Mouse (Mus musculus) thymus, adult 18-20 months (tissue): ENCODE results near the gene Igdcc4.
A peak's percentile ranks its signal among the peaks of the same experiment; 100 is the strongest.

Experiments used
- DNase-seq, 2 experiments: peaks; one replicate each; pipeline ENCODE4 v3.0.0; 2022; ENCODE audit warnings: mixed read lengths in 2 of 2

Igdcc4 gene

DNA sequence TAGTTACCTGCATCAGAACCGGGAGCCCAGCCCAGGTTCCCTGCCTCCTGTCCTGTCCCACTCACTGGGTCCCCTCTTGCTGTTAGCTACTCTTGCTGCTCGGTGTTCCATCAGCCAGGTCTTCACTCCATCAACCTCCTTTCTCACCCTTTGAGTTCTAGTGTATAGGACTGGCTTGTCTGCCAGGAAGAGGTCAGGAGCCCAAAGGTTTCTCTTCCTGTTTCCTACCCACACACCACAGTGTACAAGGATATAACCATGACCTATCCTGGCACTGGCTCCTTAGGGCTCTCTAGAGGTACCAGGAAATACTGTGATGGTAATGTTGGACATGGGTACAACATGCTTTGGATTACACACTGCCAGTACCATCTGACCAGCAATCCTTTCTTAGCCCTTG lies 12.4 kb downstream of the Igdcc4 start:
- DNase-seq: no peak

DNA sequence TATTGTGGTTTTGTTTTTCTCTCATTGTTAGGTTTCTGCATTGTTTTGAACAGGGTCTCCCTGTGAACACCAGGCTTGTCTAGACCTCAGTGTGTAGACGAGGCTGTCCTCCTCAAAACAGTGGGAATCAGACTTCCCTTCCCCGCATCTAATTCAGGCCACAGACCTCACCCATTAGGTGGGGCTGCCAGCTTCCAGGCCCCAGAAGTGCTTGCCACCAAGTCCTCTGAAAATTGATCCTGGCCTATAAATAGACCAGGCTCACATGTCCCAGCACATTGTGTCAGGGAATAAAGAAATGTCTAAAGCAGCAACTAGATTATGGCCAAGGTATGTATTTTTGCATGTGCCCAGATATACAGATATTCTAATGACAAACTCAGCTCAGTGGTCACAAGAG lies 14.6 kb downstream of the Igdcc4 start:
- no peak for DNase-seq

DNA sequence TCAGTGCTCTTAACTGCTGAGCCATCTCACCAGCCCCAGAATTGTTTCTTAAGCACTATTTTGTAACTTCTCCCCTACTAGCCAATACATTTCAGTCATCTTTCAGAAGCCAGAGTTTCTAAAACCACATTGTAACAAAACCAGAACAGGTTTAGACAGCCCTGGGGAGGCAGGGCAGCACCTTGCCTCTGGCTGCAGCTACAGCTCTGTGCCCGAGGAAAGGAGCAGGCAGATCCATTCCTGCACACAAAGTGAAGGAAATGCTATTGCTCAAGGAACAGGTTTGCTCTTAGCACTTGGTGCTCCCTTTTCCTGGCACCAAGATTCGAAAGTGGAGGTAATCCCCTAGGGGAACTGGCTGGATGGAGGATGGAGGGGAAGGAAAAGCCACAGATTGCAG lies 16.2 kb downstream of the Igdcc4 start:
- DNase-seq: no peak

DNA sequence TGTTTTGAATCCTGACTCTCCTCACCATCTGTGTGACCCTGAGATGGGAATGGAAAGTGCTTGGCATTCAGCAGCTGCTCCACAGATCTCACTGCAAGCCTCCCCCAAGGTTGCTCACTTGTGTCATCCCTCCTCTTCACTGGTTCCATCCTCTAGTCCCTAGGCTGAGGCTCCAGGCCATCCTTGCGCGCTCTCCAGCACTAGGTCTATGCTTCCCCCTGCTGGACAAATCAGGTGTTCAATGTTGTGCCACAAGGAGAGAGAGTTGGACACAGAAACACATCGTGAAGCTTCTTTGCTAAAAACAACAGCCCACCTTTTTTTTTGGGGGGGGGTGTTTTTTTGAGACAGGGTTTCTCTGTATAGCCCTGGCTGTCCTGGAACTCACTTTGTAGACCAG lies 19.6 kb downstream of the Igdcc4 start:
- no peak for DNase-seq

DNA sequence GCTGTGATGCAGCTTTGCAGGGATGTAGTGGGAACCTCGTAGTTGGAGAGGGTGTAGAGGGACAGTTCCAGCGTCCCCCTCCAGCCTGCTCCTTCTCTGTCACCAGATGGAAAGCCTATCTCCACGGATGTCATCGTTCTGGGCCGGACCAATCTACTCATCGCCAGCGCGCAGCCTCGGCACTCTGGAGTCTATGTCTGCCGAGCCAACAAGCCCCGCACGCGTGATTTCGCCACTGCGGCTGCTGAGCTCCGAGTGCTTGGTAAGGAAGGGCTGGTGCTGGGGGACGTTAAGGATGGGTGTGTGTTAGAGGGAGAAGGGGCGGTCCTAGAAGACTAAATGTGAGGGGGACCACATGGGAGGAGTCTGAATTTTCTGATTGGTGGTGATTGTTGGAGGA lies 21.3 kb downstream of the Igdcc4 start:
- no peak for DNase-seq

DNA sequence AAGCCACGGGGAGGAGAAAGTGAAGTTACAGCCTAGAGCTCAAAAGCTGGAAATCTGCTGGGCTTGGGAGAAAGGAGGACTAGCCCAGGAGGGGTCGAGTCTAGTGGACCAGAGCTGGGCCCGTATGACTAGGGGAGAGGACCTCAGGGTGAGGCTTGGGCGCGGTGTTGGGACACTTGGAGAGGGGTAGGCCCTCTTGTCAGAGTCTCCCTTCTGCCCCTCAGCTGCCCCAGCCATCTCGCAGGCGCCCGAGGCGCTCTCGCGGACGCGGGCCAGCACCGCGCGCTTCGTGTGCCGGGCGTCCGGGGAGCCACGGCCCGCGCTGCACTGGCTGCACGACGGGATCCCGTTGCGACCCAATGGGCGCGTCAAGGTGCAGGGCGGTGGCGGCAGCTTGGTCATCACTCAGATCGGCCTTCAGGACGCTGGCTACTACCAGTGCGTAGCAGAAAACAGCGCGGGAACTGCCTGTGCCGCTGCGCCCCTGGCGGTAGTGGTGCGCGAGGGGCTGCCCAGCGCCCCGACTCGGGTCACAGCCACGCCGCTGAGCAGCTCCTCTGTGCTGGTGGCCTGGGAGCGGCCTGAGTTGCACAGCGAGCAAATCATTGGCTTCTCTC lies 22.4 kb downstream of the Igdcc4 start:
- no peak for DNase-seq

DNA sequence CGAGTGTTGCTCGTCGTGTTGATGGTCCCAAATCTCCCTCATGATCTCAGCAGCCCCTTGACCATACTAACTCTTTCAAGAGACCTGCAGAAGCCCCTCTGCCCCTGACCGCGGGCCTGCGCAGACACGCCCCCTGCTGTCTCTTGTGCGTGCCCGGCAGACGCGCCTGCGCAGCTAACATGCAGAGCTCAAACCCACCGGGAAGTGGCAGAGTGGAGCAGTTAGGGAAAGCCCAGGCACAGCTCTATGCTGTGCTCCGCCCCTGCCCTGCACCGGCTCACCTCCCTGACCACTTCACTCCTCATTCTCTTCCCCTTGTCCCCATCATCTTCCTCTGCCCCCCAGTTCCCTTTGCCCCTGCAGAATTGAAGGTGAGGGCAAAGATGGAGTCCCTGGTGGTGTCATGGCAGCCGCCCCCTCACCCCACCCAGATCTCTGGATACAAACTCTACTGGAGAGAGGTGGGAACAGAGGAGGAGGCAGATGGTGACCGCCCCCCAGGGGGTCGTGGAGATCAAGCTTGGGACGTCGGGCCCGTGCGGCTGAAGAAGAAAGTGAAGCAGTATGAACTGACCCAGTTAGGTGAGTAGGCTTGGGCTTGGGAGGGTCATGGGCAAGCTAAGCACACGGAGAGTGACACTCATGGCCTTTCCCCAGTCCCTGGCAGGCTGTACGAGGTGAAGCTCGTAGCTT lies 27.0 kb downstream of the Igdcc4 start:
- peak; percentile 22 to 26 for DNase-seq

DNA sequence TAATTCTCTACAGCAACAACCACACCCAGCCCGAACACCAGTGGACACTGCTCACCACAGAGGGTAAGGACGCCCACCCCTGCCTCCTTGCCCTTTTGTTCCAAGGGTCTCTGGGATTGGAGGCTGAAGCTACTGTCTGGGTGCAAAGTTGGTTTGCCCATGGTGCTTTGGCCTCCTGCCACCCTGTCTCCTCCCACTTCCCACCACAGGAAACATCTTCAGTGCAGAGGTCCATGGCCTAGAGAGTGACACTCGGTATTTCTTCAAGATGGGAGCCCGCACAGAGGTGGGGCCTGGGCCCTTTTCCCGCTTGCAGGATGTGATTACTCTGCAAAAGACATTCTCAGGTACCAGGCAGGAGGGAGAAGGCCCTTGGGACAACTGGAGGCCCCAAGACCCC lies 30.4 kb downstream of the Igdcc4 start:
- DNase-seq: no peak

DNA sequence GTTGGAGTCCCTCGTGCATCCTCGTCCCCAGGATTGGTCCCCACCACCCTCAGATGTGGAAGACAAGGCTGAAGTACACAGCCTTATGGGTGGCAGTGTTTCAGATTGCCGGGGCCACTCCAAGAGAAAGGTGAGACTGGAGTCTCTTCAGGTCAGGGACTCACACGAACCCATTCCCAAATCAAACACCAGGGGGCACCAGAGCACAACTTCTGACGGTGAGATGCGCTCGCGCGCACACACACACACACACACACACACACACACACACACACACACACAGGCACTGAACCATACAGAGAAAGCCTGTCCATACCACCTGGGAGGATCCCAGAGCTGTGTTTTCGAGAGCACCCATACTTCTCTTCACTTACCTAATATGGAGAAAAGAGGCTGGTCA lies 32.5 kb downstream of the Igdcc4 start:
- peak; percentile 22 to 35 for DNase-seq

DNA sequence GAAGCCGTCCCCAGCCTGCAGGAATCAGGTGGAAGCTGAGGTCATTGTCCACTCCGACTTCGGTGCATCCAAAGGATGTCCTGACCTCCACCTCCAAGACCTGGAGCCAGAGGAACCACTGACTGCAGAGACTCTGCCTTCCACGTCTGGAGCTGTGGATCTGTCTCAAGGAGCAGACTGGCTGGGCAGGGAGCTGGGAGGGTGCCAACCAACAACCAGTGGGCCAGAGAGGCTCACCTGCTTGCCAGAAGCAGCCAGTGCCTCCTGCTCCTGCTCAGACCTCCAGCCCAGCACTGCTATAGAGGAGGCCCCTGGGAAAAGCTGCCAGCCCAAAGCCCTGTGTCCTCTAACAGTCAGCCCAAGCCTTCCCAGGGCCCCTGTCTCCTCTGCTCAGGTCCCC lies 33.8 kb downstream of the Igdcc4 start:
- DNase-seq: no peak

DNA sequence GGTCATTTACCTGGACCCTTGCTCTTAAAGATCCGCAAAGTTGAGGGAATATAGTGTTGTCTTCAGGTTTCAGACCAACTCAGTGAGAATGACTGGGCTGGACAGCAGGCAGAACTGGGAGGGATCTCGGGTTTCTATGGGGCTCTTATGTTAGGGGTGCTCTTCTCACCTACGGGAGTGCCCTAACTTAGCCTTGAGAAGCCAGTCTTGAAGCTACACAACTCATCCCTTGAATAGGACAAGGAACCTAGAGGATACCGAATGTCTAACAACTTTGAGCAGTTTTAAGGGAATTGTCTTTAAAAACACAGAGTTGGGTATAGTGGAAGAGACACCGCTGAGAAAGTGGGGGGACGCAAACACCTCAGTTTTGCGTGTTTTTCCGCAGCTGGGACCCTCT lies 39.2 kb downstream of the Igdcc4 start:
- DNase-seq: no peak

DNA sequence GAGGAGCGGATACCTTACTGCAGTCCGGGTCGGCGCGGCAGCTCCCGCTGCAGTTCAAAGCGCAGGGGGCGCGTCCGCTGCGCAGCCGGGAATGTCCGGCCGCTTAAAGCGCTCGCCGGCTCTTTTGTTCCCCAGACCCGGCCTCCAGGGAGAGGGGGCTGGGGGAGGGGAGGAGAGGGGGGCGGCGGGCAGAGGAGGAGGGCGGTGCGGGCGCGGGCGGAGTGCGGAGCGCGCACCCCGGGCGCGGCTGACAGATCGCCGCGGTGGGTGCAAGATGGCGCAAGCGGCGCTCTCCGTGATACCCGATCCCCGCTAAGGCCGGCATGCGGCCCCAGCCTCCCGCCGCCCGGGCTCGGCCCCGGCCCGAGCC lies 39.6 kb downstream of the Igdcc4 start, which contains the start of gene Igdcc3:
Gene Igdcc3 (plus strand): TSS at position 254 of the 370 bp plus-strand sequence.
- no peak for DNase-seq

DNA sequence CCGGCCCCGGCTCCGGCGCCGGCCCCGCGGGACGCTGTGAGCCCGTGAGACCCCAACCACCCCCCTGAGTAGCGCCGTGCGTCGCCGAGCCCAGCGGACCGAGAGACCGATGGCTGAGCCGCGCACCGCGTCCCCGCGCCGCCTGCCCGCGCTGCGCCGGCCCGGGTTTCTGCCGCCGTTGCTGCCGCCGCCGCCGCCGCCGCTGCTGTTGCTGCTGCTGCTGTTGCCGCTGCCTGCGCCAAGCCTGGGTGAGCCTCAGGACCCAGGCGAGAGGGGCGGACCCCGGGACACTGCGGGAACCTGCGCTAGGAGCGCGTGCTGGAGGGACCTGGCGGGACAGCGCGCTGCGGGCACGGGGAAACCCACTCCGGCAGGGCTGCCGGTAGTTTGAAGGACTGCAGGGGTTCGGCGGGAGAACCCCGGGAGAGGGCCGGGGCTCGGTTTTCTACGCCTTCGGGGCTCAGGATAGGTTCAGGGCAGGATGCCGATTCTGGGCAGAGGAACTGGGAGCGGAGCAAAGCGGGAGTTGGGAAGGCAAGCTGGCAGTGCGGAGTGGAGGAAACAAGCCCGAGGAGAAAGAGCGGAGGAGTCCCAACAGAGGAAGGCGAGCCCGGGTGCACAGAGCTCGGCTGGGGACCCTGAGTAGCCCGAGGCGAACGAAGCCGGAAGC lies 40.2 kb downstream of the Igdcc4 start:
- no peak for DNase-seq

DNA sequence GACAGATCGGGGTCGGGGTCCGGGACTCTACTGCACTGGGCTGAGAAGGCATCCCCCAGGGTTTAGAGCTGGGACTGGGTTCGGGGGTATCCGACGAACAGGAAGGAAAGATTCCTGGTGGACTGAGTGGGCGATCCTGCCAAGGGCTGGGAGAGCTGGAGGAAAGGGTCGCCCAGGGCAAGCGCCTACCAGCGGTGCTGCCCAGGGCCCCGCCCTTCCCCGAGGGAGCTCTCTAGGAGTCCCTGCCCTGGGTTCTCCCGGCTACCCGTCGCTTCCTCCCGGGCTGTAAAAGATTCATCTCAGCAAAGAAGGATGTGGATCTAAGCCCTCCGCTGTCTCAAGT lies 40.7 kb downstream of the Igdcc4 start:
- no peak for DNase-seq

DNA sequence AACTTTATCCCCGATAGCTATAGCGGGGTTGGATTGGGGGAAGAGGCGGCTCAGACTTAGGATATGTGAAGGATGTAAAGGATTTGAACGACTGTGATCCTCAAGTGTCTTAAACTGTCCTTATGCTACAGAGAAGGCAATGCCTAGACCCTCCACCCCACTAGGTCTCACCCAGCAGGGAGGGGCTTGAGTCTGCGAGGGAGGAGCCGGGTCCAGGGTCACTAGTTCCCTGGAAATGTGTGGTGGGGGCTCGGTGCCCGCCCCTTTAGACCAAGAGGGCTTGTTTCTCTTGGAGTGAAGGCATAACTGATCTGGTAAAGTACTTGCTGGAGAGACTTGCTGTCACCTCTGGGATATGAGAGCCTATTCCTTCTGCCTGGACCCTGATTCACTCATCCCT lies 41.1 kb downstream of the Igdcc4 start:
- no peak for DNase-seq

DNA sequence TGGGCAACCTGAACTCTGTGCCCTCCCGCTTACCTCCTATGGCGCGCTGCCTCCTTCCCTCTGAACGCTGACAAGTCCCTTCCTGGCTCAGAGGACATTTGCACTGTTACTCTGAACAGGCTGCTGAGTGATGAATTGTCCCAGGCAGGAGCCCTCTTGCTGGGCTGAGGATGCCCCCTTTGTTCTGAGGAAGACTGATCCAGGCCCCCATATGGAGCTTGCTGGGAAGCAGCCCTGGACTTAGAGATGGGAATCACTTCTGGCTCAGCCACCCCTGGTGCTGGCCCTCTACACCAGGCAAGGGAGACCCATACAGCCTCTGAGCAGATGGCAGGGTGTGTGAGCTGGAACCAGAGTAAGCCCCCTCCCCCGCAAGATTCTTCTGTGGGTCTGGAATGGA lies 44.7 kb downstream of the Igdcc4 start:
- DNase-seq: no peak

DNA sequence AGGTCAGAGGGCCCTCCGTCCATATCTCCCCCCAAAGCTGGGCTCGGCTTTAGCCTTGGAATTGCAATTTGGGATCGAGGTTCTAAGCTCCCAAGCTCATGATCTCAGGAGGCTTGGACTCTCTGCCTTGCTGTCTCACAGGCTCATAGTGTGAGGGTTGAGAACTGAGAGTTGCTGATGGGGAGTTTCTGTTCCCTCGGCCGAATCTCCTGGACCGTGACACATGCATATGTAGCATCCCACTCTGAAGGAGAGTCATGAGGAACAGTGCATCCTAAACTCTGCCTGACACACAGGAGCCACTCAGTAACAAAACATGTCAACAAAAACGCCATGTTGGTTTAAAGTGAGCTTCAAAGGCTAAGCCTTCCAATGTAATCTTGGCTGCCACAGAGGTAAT lies 47.2 kb downstream of the Igdcc4 start:
- DNase-seq: no peak

DNA sequence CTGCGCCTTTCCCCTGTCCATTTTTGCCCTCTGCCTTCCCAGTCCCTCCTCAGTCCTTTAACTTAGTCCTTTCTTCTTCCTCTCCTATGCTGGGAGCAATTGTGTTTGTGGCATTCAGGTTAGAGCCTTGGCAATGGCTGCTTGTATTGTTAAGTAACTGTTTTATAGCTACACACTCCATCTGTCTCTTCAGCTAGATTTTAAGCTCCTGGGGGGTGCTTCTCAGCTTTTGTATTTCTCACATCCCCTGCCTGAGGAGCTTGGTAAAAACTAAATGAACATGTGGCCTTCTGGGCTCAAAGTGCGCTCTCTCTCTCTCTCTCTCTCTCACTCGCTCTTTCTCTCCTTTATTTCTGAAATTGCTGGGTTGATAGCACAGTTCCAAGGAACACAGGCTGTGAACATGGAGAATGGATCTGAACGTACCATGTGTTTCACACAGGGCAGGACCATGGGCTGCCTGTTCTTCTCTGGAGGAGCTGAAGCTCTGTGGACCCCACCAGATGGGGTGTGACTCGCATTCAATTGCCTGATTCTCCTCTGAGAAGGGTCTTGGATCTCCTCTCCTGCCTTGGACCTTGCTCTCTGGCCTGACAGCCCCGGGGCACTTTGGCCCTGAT lies 51.5 kb downstream of the Igdcc4 start:
- no peak for DNase-seq

DNA sequence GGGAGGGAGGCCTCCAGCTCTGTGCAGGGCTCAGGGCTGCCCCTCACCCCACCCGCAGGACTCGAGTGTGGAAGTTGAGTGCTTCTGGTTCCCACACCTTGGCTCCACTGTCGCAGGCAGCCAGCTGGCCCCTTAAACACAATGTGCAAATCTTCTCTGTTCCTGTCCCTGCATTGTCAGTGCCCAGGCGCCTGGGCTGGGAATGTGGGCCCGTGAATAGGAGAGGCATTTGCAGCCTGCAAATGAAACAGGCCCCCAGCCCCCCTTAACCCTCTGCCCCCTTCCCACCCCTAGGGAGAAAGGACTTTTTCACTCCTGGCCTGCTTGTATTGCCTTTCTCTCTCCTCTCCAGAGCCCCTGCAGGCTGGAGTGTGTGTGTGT lies 52.0 kb downstream of the Igdcc4 start:
- no peak for DNase-seq

DNA sequence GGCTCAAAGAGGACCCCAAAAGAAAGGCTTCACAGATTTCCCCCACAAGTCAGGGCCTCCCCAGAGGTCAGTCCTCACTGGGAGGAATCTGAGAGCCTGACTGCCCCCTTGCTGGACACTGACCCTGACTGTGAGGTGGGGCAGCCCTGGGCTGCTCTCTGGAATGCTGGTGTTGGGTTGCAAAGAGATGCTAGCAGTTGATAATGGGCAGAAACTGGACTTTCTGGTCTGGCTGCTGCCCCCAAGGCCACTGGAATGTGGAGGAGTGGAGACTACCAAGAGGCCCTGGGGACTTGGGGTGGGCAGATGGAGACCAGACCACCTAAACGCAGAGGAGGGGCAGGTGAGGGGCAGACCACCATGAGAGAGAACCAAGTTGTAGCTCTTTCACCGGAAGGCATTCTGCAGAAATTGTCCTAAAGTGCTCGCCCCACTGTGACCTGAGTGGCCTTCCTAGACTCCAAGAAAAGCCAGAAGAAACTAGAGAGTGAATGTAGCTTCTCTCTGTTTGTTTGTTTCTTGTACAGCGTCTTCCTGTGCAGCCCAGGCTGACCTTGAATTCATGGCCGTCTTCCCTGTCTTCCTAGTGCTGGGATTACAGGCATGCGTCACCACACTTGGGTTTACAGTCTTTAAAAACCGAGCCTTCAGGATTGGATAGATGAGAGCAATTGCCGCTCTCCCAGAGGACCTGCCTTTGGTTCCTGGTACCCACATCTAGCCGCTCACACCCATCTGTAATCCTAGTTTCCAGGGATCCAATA lies 53.6 kb downstream of the Igdcc4 start:
- DNase-seq: no peak

DNA sequence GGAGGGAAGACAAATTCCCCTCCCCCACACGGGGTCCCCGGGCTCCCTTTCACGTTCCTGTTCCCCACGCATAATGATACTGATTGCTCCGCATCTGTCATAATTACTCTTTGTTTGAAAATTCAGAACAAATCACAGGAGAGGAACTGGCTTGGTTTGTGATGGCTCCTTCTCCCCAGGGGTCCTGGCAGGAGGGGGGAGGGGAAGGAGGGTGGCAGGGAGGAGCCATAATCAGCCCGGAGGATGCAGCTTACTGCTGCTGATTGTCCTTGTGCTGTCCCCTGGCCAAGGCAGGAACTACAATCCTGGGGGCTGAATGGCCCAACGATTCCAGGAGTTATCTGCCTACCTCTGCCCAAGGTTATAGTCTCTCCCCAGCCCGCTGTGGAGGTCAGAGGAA lies 55.3 kb downstream of the Igdcc4 start:
- DNase-seq: no peak

DNA sequence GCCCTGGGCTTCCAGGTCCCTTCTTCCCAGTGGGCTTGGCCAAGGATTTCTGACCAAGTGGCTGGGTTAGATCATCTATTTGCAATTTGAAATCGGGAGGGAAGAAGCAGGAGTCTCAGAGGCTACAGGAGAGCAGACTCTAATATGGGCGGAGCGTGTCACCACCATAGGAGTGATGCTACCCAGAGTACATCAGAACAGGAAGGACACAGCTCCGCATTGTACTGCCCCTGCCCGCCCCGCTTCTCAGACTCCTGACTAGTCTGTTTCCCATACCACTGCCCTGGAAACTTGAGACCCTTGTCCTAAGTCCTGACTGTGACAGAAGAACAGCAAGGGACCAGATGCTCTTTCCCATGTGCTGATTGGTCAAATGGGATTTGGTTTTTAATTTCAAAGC lies 56.3 kb downstream of the Igdcc4 start:
- no peak for DNase-seq

DNA sequence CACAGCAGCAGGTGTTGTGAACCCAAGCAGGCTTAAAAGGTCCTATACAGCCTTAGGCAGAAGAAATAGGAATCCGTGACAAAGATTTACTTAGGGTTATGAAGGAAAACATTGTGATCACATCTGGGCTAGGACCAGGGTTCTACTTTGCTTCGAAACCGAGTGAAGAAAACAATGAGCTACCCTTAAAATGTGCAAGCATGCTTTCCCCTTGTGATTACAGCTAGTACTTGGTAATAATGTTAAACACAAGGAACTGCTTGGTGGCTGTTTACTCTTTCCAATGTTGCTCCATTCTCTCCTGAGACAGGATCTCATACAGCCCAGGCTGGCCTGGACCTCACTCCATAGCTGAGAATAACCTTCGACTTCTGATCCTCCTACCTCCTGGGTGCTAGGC lies 59.9 kb downstream of the Igdcc4 start:
- no peak for DNase-seq
